Mouse (Mus musculus) heart, embryonic 11.5 days (tissue): ENCODE data around the gene Fam129a. TPM values are rescaled to one million over a fixed set of nuclear protein-coding genes. Genes with fewer than 3 reads are reported as not detected.
A peak's percentile ranks its signal among the peaks of the same experiment; 100 is the strongest.
"Not testable (repeated sequence)": the region's sequence is repeated elsewhere in the genome, so short reads cannot be mapped to it uniquely, and the experiment has no call there.

Experiments used
- ATAC-seq: fragments of 200-750 bp; cut with Nextera tagmentation; replicated peaks from 2 replicates; pipeline ENCODE4 v1.8.0; 2017; ENCODE audit warnings: moderate library complexity; ENCODE audit not compliant: insufficient number of reproducible peaks, low FRiP score, low TSS enrichment
- H3K27ac ChIP-seq: fragments of 300-500 bp; sonication (generic); 2 replicates; pipeline ENCODE4 v1.5.1; 2014; ENCODE audit warnings: mild to moderate bottlenecking, low read depth, low read length
- H3K27me3 ChIP-seq: fragments of 300-500 bp; sonication (generic); 2 replicates; pipeline ENCODE4 v1.6.1; 2014; ENCODE audit warnings: mild to moderate bottlenecking, low read length, mixed read lengths; ENCODE audit not compliant: control insufficient read depth, insufficient read depth
- H3K36me3 ChIP-seq: fragments of 300-500 bp; sonication (generic); 2 replicates; pipeline ENCODE4 v1.6.1; 2014; ENCODE audit warnings: mild to moderate bottlenecking, low read length, moderate library complexity, mixed read lengths; ENCODE audit not compliant: control insufficient read depth, insufficient read depth
- H3K4me1 ChIP-seq: fragments of 300-500 bp; sonication (generic); 2 replicates; pipeline ENCODE4 v1.6.1; 2014; ENCODE audit warnings: low read length; ENCODE audit not compliant: control insufficient read depth, insufficient read depth
- H3K4me2 ChIP-seq: fragments of 300-500 bp; sonication (generic); 2 replicates; pipeline ENCODE4 v1.6.1; 2014; ENCODE audit warnings: mild to moderate bottlenecking, moderate library complexity
- H3K4me3 ChIP-seq: fragments of 300-500 bp; sonication (generic); 2 replicates; pipeline ENCODE4 v1.5.1; 2014; ENCODE audit warnings: low read depth, low read length
- H3K9ac ChIP-seq: fragments of 300-500 bp; sonication (generic); 2 replicates; pipeline ENCODE4 v1.6.1; 2014; ENCODE audit warnings: mild to moderate bottlenecking, low read depth, low read length, moderate library complexity
- H3K9me3 ChIP-seq: fragments of 300-500 bp; sonication (generic); replicated peaks from 2 replicates; pipeline ENCODE4 v1.6.1; 2016; ENCODE audit warnings: low read length; ENCODE audit not compliant: control insufficient read depth
- WGBS: fragments of 180-500 bp; shearing (Covaris S2); extraction: QIAGEN DNeasy Blood & Tissue Kit; methylation state at CpG from one replicate; pipeline ENCODE4 v1.1.7; 2014; ENCODE audit not compliant: insufficient replicate concordance; 5-methylcytosine and 5-hydroxymethylcytosine counted together
- polyA plus RNA-seq: library from polyadenylated mRNA; unstranded; fragments of >200 nt; fragmentation: Nextera tagmentation; extraction: Ambion mirVana; gene quantifications from 2 replicates; pipeline ENCODE4 v1.2.1, GENCODE M21; 2014

The Fam129a gene
- polyA plus RNA-seq, 1 experiment from 2014 or later, result 2.3 TPM

DNA sequence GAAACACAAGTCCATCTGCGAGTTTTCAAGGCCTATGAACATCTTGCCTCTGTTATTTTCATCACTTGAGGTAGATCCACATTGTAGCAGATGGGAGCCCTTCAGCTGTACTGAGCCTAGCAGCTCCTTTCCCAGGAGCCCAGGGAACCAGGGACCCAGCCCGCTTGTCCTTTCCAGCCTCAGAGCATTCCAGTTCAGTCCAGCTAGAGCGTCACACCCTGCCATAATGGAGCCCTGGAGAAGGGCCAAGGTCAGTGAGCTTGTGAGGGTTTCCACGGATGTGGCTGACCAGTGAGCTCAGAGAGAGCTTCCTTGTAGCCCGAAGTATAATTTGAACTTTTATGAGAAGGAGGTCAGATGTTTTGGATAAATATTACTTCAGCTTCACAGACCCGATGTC is 121.9 kb downstream of the Fam129a start:
- H3K4me2 ChIP-seq, H3K27me3 ChIP-seq, H3K9me3 ChIP-seq, ATAC-seq, H3K27ac ChIP-seq, H3K4me3 ChIP-seq, H3K9ac ChIP-seq, H3K4me1 ChIP-seq, H3K36me3 ChIP-seq: not testable (repeated sequence)
- 66% methylated on average over 6 of the region's 6 CpGs for WGBS

- H3K9ac ChIP-seq, result no peak overlapping the region
- no peak overlapping the region for H3K27ac ChIP-seq
- H3K4me1 ChIP-seq, result no peaks in the 10 kb centered on the region; the same call in 1 of the 2 replicates
- H3K36me3 ChIP-seq, result no peaks in the 10 kb centered on the region
- ATAC-seq, result no peak
- no peaks in the 10 kb centered on the region for H3K9me3 ChIP-seq
- H3K27me3 ChIP-seq, result no peaks in the 10 kb centered on the region
- no peak overlapping the region for H3K4me3 ChIP-seq
- 84% methylated on average over 7 of the region's 7 CpGs for WGBS
- no peak overlapping the region for H3K4me2 ChIP-seq
Measured at GRCm38 (mm10) chr1:151696751-151697150, 125.8 kb downstream of the Fam129a start.

GRCm38 (mm10) chr1:151697901-151698641 is 127.1 kb downstream of the Fam129a start:
- no peak overlapping the region for H3K4me3 ChIP-seq
- no peaks in the 10 kb centered on the region for H3K36me3 ChIP-seq
- no peak for ATAC-seq
- 76% methylated on average over 7 of the region's 7 CpGs for WGBS
- H3K27me3 ChIP-seq, result no peaks in the 10 kb centered on the region
- no peak overlapping the region for H3K4me2 ChIP-seq
- no peak overlapping the region for H3K27ac ChIP-seq
- no peak overlapping the region for H3K9ac ChIP-seq
- no peaks in the 10 kb centered on the region for H3K9me3 ChIP-seq
- H3K4me1 ChIP-seq, result no peaks in the 10 kb centered on the region; the same call in 1 of the 2 replicates

DNA sequence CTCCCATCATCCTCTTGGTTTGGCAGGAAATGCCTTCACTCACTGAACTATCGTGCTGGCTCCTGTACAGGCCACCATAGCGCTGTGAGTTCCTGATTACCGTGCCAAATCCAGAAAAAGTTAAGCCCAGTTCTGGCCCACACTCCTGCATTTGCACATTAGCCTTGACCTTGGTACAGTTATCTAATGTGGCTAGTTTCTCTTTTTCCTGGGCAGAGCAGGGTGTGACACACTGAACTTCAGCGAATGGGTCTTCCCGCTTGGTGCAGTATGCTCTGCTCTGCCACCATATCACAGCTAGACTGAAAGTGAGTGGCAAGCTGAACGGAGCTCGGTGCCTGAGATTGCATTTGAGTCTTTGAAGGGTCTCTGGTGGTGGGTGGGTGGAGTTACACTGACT is 128.4 kb downstream of the Fam129a start:
- no peaks in the 10 kb centered on the region for H3K9me3 ChIP-seq
- no peaks in the 10 kb centered on the region for H3K36me3 ChIP-seq
- no peak overlapping the region for H3K4me3 ChIP-seq
- H3K9ac ChIP-seq, result no peak overlapping the region
- H3K27ac ChIP-seq, result no peak overlapping the region
- no peak overlapping the region for H3K4me2 ChIP-seq
- no peak for ATAC-seq
- no peaks in the 10 kb centered on the region for H3K27me3 ChIP-seq
- 66% methylated on average over 7 of the region's 7 CpGs for WGBS
- H3K4me1 ChIP-seq, result no peaks in the 10 kb centered on the region; the same call in 1 of the 2 replicates

GRCm38 (mm10) chr1:151702816-151703215 is 131.8 kb downstream of the Fam129a start:
- H3K4me3 ChIP-seq, result no peak overlapping the region
- no peak overlapping the region for H3K9ac ChIP-seq
- H3K4me1 ChIP-seq, result 0 out of 2 replicates have a peak, but pooled peaks cover 6% of the 10 kb centered on the region
- H3K27me3 ChIP-seq, result no peaks in the 10 kb centered on the region
- H3K4me2 ChIP-seq, result no peak overlapping the region
- H3K27ac ChIP-seq, result no peak overlapping the region
- no peak for ATAC-seq
- no peaks in the 10 kb centered on the region for H3K9me3 ChIP-seq
- no peaks in the 10 kb centered on the region for H3K36me3 ChIP-seq
- WGBS, result 29% methylated on average over 1 of the region's 1 CpGs

DNA sequence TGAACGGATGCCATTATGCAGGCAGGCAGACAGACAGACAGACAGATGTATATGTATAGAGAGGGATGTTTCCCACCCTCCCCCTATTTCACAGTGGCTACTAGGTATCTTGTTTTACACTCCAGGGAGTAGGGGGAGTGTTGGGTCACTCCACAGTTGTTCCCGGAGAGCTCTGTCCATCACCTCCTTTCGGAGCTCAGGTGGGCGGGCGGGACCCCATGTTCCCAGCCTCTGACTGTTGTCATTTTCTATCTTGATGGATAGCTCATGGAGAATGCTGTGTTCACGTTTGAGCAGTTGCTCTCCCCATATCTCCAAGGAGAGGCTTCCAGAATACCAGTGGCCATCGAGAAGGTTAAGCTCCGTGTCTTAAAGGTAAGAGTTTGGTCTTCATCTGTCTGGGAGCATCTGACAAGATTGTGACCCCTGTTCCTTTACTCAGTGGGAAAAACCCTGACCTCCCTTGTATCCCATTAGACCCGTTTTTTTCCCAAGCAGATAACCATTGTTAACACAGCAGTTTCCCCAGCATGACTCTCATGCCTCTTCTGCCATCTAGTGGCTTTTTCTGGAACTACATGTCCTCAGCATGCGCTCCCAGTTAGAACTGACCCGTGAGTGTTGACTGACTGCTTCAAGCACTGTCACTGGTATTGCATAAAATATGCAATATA is 134.9 kb downstream of the Fam129a start:
- peak; percentile 15; the same call in 1 of the 2 replicates for ATAC-seq

GRCm38 (mm10) chr1:151706397-151706752 is 135.4 kb downstream of the Fam129a start:
- Histone ChIP-seq H3K4me3 (no peak overlapping the region), H3K36me3 (no peaks in the 10 kb centered on the region), H3K27ac (no peak overlapping the region), H3K9ac (no peak overlapping the region), H3K27me3 (no peaks in the 10 kb centered on the region), H3K9me3 (no peaks in the 10 kb centered on the region), H3K4me2 (no peak overlapping the region), H3K4me1 (peaks cover 18% of the 10 kb centered on the region; the same call in 1 of the 2 replicates)
- ATAC-seq, result no peak
- 77% methylated on average over 3 of the region's 3 CpGs for WGBS

More for the DNA sequence above, 134.9 kb downstream of the Fam129a start:
- H3K27me3 ChIP-seq, result no peaks in the 10 kb centered on the region
- H3K9me3 ChIP-seq, result no peaks in the 10 kb centered on the region
- peak overlapping the region; percentile 38 for H3K4me2 ChIP-seq
- no peak overlapping the region for H3K27ac ChIP-seq
- no peaks in the 10 kb centered on the region for H3K36me3 ChIP-seq
- WGBS, result 24% methylated on average over 11 of the region's 11 CpGs
- no peak overlapping the region; the same call in 1 of the 2 replicates for H3K9ac ChIP-seq
- no peak overlapping the region for H3K4me3 ChIP-seq
- peaks cover 18% of the 10 kb centered on the region; the same call in 1 of the 2 replicates for H3K4me1 ChIP-seq

DNA sequence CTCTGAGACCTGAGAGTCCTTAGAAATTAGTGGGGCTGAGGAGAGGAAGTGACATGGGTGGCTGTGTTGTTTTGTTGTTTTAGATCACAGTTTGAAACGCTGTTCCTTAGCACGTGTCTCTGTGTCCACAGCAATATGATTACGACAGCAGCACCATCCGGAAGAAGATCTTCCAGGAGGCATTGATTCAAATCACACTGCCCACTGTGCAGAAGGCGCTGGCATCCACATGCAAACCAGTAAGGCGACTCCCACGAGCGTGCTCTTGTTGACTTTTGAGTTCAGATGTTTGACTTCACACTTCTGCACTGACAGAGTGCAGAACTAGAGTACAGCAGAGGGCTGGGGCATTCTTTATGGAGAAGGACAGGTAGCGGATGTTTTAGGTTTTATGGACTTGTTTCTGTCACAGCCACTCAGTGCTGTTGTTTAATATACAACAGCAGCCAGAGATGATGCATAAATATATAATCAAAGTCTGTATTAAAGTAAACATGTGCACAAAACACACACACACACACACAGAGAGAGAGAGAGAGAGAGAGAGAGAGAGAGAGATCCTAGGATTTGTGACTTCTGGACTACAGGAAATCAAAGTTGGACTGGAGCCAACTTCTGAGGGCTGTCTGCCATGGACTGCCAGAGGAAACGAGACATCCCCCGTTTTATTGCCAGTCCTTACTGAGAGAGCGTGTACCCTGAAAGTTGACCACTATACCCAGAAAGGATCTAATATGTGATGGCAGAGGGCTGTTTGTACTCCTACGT is 138.2 kb downstream of the Fam129a start:
- Histone ChIP-seq H3K9ac (0 out of 2 replicates have a peak overlapping the region, but pooled peaks have one; percentile 28), H3K9me3 (no peaks in the 10 kb centered on the region), H3K4me1 (peaks cover 18% of the 10 kb centered on the region; the same call in 1 of the 2 replicates), H3K27ac (no peak overlapping the region), H3K36me3 (no peaks in the 10 kb centered on the region), H3K4me2 (peak overlapping the region; percentile 32; the same call in 1 of the 2 replicates), H3K27me3 (no peaks in the 10 kb centered on the region), H3K4me3 (no peak overlapping the region)
- no peak for ATAC-seq
- 44% methylated on average over 13 of the region's 13 CpGs for WGBS
